Mouse (Mus musculus): ENCODE data around the gene Zranb3. TPM values are rescaled to one million over a fixed set of nuclear protein-coding genes. Genes with fewer than 3 reads are reported as not detected.

Gene Zranb3
- polyA plus RNA-seq, 1 experiment from 2014 or later: 16.6 TPM

GRCm38 (mm10) chr1:127945696-127946575 is 156.9 kb downstream of the Zranb3 start:
- Histone ChIP-seq H3K4me1 (no peaks in the 10 kb centered on the region), H3K27ac (no peak overlapping the region), H3K36me3 (peaks cover 48% of the 10 kb centered on the region), H3K27me3 (ENCODE audit: low read depth, poor library complexity, severe bottlenecking) (no peaks in the 10 kb centered on the region), H3K9me3 (replicated peaks) (no peaks in the 10 kb centered on the region; the same call in 1 of the 2 replicates), H3K4me3 (no peak overlapping the region)
- no peak for DNase-seq (ENCODE audit: low spot score)
- 93% methylated on average over 3 of the region's 3 CpGs for whole genome bisulfite sequencing

GRCm38 (mm10) chr1:127943516-127943915 is 159.3 kb downstream of the Zranb3 start:
- Histone ChIP-seq H3K27me3 (ENCODE audit: low read depth, poor library complexity, severe bottlenecking) (no peaks in the 10 kb centered on the region), H3K27ac (no peak overlapping the region), H3K36me3 (peaks cover 72% of the 10 kb centered on the region), H3K9me3 (replicated peaks) (no peaks in the 10 kb centered on the region; the same call in 1 of the 2 replicates), H3K4me3 (no peak overlapping the region), H3K4me1 (no peaks in the 10 kb centered on the region)
- no peak for DNase-seq (ENCODE audit: low spot score)
- WGBS: 83% methylated on average over 6 of the region's 6 CpGs

GRCm38 (mm10) chr1:127942231-127942630 is 160.6 kb downstream of the Zranb3 start:
- no peaks in the 10 kb centered on the region for H3K4me1 ChIP-seq
- H3K27ac ChIP-seq: no peak overlapping the region
- 95% methylated on average over 10 of the region's 10 CpGs for WGBS
- H3K27me3 ChIP-seq (ENCODE audit: low read depth, poor library complexity, severe bottlenecking): no peaks in the 10 kb centered on the region
- DNase-seq (ENCODE audit: low spot score): no peak
- no peak overlapping the region for H3K4me3 ChIP-seq
- H3K9me3 ChIP-seq (replicated peaks): no peaks in the 10 kb centered on the region
- H3K36me3 ChIP-seq: peaks cover 77% of the 10 kb centered on the region

GRCm38 (mm10) chr1:127937277-127937676 is 165.6 kb downstream of the Zranb3 start:
- Histone ChIP-seq H3K36me3 (peaks cover 86% of the 10 kb centered on the region), H3K9me3 (replicated peaks) (no peaks in the 10 kb centered on the region), H3K4me3 (no peak overlapping the region), H3K4me1 (no peaks in the 10 kb centered on the region), H3K27ac (no peak overlapping the region), H3K27me3 (ENCODE audit: low read depth, poor library complexity, severe bottlenecking) (no peaks in the 10 kb centered on the region)
- no peak for DNase-seq (ENCODE audit: low spot score)
- 81% methylated on average over 8 of the region's 8 CpGs for WGBS

- no peak overlapping the region for H3K4me3 ChIP-seq
- no peaks in the 10 kb centered on the region for H3K9me3 ChIP-seq (replicated peaks)
- no peak for DNase-seq (ENCODE audit: low spot score)
- H3K27me3 ChIP-seq (ENCODE audit: low read depth, poor library complexity, severe bottlenecking): no peaks in the 10 kb centered on the region
- peaks cover 79% of the 10 kb centered on the region for H3K36me3 ChIP-seq
- no peak overlapping the region for H3K27ac ChIP-seq
- no peaks in the 10 kb centered on the region for H3K4me1 ChIP-seq
- WGBS: 95% methylated on average over 5 of the region's 5 CpGs
Measured at GRCm38 (mm10) chr1:127934322-127934721, 168.5 kb downstream of the Zranb3 start.

- Histone ChIP-seq H3K36me3 (peaks cover 77% of the 10 kb centered on the region), H3K4me3 (no peak overlapping the region), H3K27ac (no peak overlapping the region), H3K9me3 (replicated peaks) (no peaks in the 10 kb centered on the region), H3K4me1 (no peaks in the 10 kb centered on the region), H3K27me3 (ENCODE audit: low read depth, poor library complexity, severe bottlenecking) (no peaks in the 10 kb centered on the region)
- no peak for DNase-seq (ENCODE audit: low spot score)
- WGBS: 90% methylated on average over 2 of the region's 2 CpGs
Measured at GRCm38 (mm10) chr1:127933405-127933804, 169.4 kb downstream of the Zranb3 start.

- 84% methylated on average over 1 of the region's 1 CpGs for WGBS
- no peaks in the 10 kb centered on the region for H3K27me3 ChIP-seq (ENCODE audit: low read depth, poor library complexity, severe bottlenecking)
- H3K4me1 ChIP-seq: no peaks in the 10 kb centered on the region
- DNase-seq (ENCODE audit: low spot score): no peak
- H3K4me3 ChIP-seq: no peak overlapping the region
- no peak overlapping the region for H3K27ac ChIP-seq
- no peaks in the 10 kb centered on the region for H3K9me3 ChIP-seq (replicated peaks)
- H3K36me3 ChIP-seq: peaks cover 41% of the 10 kb centered on the region
Measured at GRCm38 (mm10) chr1:127915802-127916201, 187.0 kb downstream of the Zranb3 start.

- Histone ChIP-seq H3K4me3 (no peak overlapping the region), H3K4me1 (no peaks in the 10 kb centered on the region), H3K27me3 (ENCODE audit: low read depth, poor library complexity, severe bottlenecking) (no peaks in the 10 kb centered on the region), H3K36me3 (peaks cover 39% of the 10 kb centered on the region), H3K9me3 (replicated peaks) (no peaks in the 10 kb centered on the region), H3K27ac (no peak overlapping the region)
- no peak for DNase-seq (ENCODE audit: low spot score)
- 92% methylated on average over 6 of the region's 6 CpGs for WGBS
Measured at GRCm38 (mm10) chr1:127915316-127915715, 187.5 kb downstream of the Zranb3 start.

- WGBS: 90% methylated on average over 4 of the region's 4 CpGs
- Histone ChIP-seq H3K9me3 (replicated peaks) (no peaks in the 10 kb centered on the region), H3K4me3 (no peak overlapping the region), H3K36me3 (peaks cover 24% of the 10 kb centered on the region), H3K27ac (no peak overlapping the region), H3K4me1 (no peaks in the 10 kb centered on the region), H3K27me3 (ENCODE audit: low read depth, poor library complexity, severe bottlenecking) (no peaks in the 10 kb centered on the region)
- DNase-seq (ENCODE audit: low spot score): no peak
Measured at GRCm38 (mm10) chr1:127913116-127913515, 189.7 kb downstream of the Zranb3 start.

- Histone ChIP-seq H3K27ac (no peak overlapping the region), H3K4me3 (no peak overlapping the region), H3K9me3 (replicated peaks) (no peaks in the 10 kb centered on the region), H3K27me3 (ENCODE audit: low read depth, poor library complexity, severe bottlenecking) (no peaks in the 10 kb centered on the region), H3K4me1 (no peaks in the 10 kb centered on the region), H3K36me3 (peaks cover 29% of the 10 kb centered on the region)
- no peak for DNase-seq (ENCODE audit: low spot score)
- WGBS: 83% methylated on average over 2 of the region's 2 CpGs
Measured at GRCm38 (mm10) chr1:127904774-127905385, 198.0 kb downstream of the Zranb3 start.

Other genes with a start within 250 kb of the Zranb3 start
- not detected in 2 replicates for gene Map3k19, start 248.0 kb downstream of the Zranb3 start, polyA plus RNA-seq (2016; fragmentation: Nextera tagmentation; extraction: Ambion mirVana)
- gene Rab3gap1, start 234.3 kb downstream of the Zranb3 start, polyA plus RNA-seq (2016; fragmentation: Nextera tagmentation; extraction: Ambion mirVana): 13.6 and 17.0 TPM in 2 replicates
- gene R3hdm1, start 254 bp upstream of the Zranb3 start, polyA plus RNA-seq (2016; fragmentation: Nextera tagmentation; extraction: Ambion mirVana): 77.1 and 86.2 TPM in 2 replicates
- 46.0 and 55.2 TPM in 2 replicates for gene Ubxn4, start 140.9 kb upstream of the Zranb3 start, polyA plus RNA-seq (2016; fragmentation: Nextera tagmentation; extraction: Ambion mirVana)
- gene Lct, start 225.3 kb upstream of the Zranb3 start, polyA plus RNA-seq (2016; fragmentation: Nextera tagmentation; extraction: Ambion mirVana): 0.15 and 0.36 TPM in 2 replicates